Mouse (Mus musculus): Measurements from ENCODE around the gene Nav1.

DNA sequence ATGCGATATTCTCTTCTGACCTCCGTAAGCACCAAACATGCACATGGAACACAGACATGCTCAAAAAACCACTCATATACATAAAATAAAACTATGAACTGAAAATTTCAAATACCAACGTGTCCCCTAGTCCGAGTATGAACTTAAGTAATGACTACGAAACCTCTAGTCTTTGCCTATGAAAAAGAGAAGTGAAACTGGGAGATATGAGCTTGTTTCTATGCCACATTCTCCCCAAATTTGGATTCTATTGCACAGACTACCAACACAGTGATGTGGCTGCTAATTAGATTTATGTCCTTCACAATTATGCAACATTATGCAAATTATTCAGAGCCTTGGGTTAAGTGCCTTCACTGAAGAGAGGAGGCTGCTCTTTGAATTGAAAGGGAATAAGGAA is 207.6 kb downstream of the Nav1 start:
- TF ChIP-seq CTCF (IDR thresholded peaks at IDR 0.05; ENCODE audit: insufficient read depth, low read depth, low read length), result no peak
- no peak for TF ChIP-seq POLR2A (IDR thresholded peaks at IDR 0.05; ENCODE audit: insufficient read depth, low read depth, low read length)
